Mouse (Mus musculus) heart, adult 2 months (tissue): ENCODE measurements around the gene Hist1h2ae. TPM values are rescaled to one million over a fixed set of nuclear protein-coding genes. Genes with fewer than 3 reads are reported as not detected.
"Not testable (repeated sequence)": the region's sequence is repeated elsewhere in the genome, so short reads cannot be mapped to it uniquely, and the experiment has no call there.

Experiments used
- DNase-seq, 2 experiments: peaks; one replicate each; pipeline ENCODE4 v3.0.0; 2021
- H3K27ac ChIP-seq: fragments of 200-600 bp; 2 replicates; pipeline ENCODE4 v1.8.1; 2022
- H3K27me3 ChIP-seq: fragments of 200-500 bp; 2 replicates; pipeline ENCODE4 v1.6.1; 2012; ENCODE audit warnings: mild to moderate bottlenecking, low read length, inconsistent platforms, mixed read lengths; ENCODE audit not compliant: control insufficient read depth, insufficient read depth
- H3K36me3 ChIP-seq: fragments of 200-500 bp; 2 replicates; pipeline ENCODE4 v1.6.1; 2012; ENCODE audit warnings: low read length, inconsistent platforms; ENCODE audit not compliant: control insufficient read depth, insufficient read depth
- H3K4me1 ChIP-seq: fragments of 200-500 bp; 2 replicates; pipeline ENCODE4 v1.6.1; 2011; ENCODE audit warnings: low read length; ENCODE audit not compliant: control insufficient read depth, insufficient read depth
- H3K4me3 ChIP-seq: fragments of 200-600 bp; 2 replicates; pipeline ENCODE4 v1.8.1; 2022
- H3K79me2 ChIP-seq: fragments of 200-500 bp; replicated peaks from 2 replicates; pipeline ENCODE4 v1.6.1; 2012; ENCODE audit warnings: mild to moderate bottlenecking, inconsistent platforms, low read length, moderate library complexity, mixed read lengths; ENCODE audit not compliant: control insufficient read depth, insufficient read depth
- H3K9ac ChIP-seq: fragments of 200-500 bp; 2 replicates; pipeline ENCODE4 v1.6.1; 2012; ENCODE audit warnings: low read depth, mild to moderate bottlenecking, control low read depth, inconsistent platforms, low read length, mixed read lengths
- CTCF ChIP-seq: fragments of 200-600 bp; IDR thresholded peaks from 2 replicates; pipeline ENCODE4 v1.8.1; 2022; ENCODE audit warnings: antibody characterized with exemption, mild to moderate bottlenecking, moderate library complexity
- EP300 ChIP-seq: fragments of 200-500 bp; IDR thresholded peaks from 2 replicates; pipeline ENCODE4 v1.6.1; 2011; ENCODE audit warnings: low read depth, low read length, control low read depth; ENCODE audit not compliant: insufficient read depth
- POLR2A ChIP-seq: fragments of 200-500 bp; IDR thresholded peaks from 2 replicates; pipeline ENCODE4 v1.6.1; 2011; ENCODE audit warnings: mild to moderate bottlenecking, low read depth, low read length, control low read depth; ENCODE audit not compliant: insufficient read depth
- WGBS: fragments of 180-500 bp; shearing (Covaris S2); methylation state at CpG from one replicate; pipeline ENCODE4 v1.1.7; 2018; 5-methylcytosine and 5-hydroxymethylcytosine counted together
- intact Hi-C: fragments of 180-260 bp; cut with DNase I; formaldehyde crosslinking; loops from one replicate; pipeline ENCODE4 v1.15.1; 2025
- polyA plus RNA-seq: library from polyadenylated mRNA; depleted of rRNA; stranded (reverse); fragments of >200 nt; gene quantifications from 2 replicates; pipeline ENCODE4 v1.2.3, GENCODE M21; 2012
- total RNA-seq, 2 experiments: library from RNA; stranded (reverse); gene quantifications; 2 replicates each; pipeline ENCODE4 v1.2.3; 2021

The Hist1h2ae gene
- total and polyA plus RNA-seq, 3 experiments, result 0.49 to 2.8 (median 1.8) TPM

DNA sequence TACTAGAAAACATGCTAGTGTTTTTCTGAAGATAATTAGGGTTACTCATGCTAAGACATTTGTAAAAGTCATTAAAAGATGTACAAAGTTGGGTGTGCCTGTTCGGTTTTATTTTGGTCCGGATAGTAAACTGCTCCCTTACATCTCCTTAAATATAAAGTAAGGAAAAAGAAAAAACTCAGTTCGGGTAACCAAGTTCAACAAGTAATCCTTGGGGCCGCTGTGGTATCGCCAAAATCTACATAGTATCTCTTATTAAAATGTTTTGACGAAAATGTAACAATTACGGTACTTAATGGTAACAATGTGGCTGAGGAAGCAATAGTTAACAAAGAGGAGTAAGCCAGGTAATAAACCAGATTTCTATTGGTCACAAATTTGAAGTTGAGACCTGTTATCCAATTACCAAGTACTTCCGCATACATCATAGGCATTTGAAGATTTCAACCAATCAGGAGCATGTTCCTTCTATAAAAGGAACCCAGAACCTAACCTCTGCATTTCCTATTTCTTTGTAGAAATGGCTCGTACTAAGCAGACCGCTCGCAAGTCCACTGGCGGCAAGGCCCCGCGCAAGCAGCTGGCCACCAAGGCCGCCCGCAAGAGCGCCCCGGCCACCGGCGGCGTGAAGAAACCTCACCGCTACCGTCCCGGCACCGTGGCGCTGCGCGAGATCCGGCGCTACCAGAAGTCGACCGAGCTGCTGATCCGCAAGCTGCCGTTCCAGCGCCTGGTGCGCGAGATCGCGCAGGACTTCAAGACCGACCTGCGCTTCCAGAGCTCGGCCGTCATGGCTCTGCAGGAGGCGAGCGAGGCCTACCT lies 26.8 kb downstream of the Hist1h2ae start, which contains the start of gene Hist1h3f:
Gene Hist1h3f, plus strand, starts transcription at position 88 of the 822 bp plus-strand sequence.
- peak; percentile 78 to 80 for DNase-seq
- TF ChIP-seq POLR2A, result peak; percentile 95
- TF ChIP-seq CTCF, result no peak
- Histone ChIP-seq H3K79me2 (no peaks in the 10 kb centered on the region), H3K4me3 (peak within 1 kb of the TSS; percentile 81), H3K27me3 (no peaks in the 10 kb centered on the region), H3K4me1 (no peaks in the 10 kb centered on the region; the same call in 1 of the 2 replicates), H3K36me3 (no peaks in the 10 kb centered on the region), H3K27ac (peak within 1 kb of the TSS; percentile 84), H3K9ac (peak within 1 kb of the TSS; percentile 95)
- intact Hi-C loops, result loop anchor here (2.0 kb wide), 1 partner anchor 13 kb away; the partner anchor contains the start of gene Hist1h4h
- WGBS, result under 1% methylated on average over 30 of the region's 45 CpGs

DNA sequence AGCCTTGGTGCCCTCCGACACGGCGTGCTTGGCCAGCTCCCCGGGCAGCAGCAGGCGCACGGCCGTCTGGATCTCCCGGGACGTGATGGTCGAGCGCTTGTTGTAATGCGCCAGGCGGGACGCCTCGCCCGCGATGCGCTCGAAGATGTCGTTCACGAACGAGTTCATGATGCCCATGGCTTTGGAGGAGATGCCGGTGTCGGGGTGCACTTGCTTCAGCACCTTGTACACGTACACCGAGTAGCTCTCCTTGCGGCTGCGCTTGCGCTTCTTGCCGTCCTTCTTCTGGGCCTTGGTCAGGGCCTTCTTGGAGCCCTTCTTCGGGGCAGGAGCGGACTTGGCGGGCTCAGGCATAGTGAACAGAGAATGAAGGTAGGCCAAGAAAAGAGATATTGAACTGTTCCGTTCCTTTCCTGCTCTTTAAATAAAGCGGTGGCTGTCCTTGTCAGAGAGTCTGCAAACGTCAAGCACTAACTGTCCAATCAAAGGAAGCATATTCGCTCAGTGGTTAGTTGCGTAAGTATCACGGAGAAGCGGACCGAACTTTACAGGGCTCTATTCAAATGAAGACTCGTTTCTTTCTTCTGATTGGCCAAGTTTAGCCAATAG lies 27.9 kb downstream of the Hist1h2ae start, which contains the start of gene Hist1h2bh:
Gene Hist1h2bh, minus strand, starts transcription at position 394 of the 609 bp plus-strand sequence.
- H3K36me3 ChIP-seq, H3K4me1 ChIP-seq, H3K79me2 ChIP-seq, intact Hi-C loops, H3K27me3 ChIP-seq: not testable (repeated sequence)
- TF ChIP-seq POLR2A, result peak; percentile 65
- WGBS, result under 1% methylated on average over 42 of the region's 42 CpGs
- H3K9ac ChIP-seq, result peak within 1 kb of the TSS; percentile 54
- DNase-seq, result peak; percentile 69 to 79
- peak within 1 kb of the TSS; percentile 81 for H3K4me3 ChIP-seq
- H3K27ac ChIP-seq, result peak within 1 kb of the TSS; percentile 84

- intact Hi-C loops, H3K4me1 ChIP-seq, H3K79me2 ChIP-seq, H3K27ac ChIP-seq, H3K36me3 ChIP-seq, H3K27me3 ChIP-seq, DNase-seq: not testable (repeated sequence)
- Histone ChIP-seq H3K9ac (peak overlapping the region; percentile 54), H3K4me3 (peak overlapping the region; percentile 81)
- WGBS, result 16% methylated on average over 3 of the region's 3 CpGs
These were observed 28.6 kb downstream of the Hist1h2ae start for GRCm38 (mm10) chr13:23542225-23542980.

GRCm38 (mm10) chr13:23541497-23541896 lies 29.5 kb downstream of the Hist1h2ae start:
- WGBS, result 89% methylated on average over 3 of the region's 3 CpGs
- no peak for TF ChIP-seq CTCF
- TF ChIP-seq POLR2A, result no peak
- TF ChIP-seq EP300, result no peak

DNA sequence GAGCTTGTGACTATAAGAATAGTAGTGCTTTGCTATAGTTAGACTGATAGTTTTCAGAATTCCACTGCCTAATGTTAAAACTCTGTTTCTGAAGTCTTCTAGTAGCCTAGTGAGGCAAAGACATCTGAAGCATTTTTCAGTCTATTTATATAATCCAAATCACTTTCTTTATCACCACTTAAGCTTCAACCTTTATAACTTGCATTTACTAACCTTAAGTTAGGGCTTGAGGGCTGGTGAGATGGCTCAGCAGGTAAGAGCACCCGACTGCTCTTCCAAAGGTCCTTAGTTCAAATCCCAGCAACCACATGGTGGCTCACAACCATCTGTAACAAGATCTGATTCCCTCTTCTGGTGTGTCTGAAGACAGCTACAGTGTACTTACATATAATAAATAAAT lies 31.2 kb downstream of the Hist1h2ae start:
- 76% methylated on average over 1 of the region's 1 CpGs for WGBS
- H3K27me3 ChIP-seq, H3K27ac ChIP-seq, H3K79me2 ChIP-seq, DNase-seq, H3K4me3 ChIP-seq, H3K36me3 ChIP-seq, H3K9ac ChIP-seq, intact Hi-C loops, H3K4me1 ChIP-seq: not testable (repeated sequence)

More at GRCm38 (mm10) chr13:23541497-23541896, 29.5 kb downstream of the Hist1h2ae start:
- no peak overlapping the region for H3K9ac ChIP-seq
- H3K4me3 ChIP-seq, result no peak overlapping the region
- no peaks in the 10 kb centered on the region for H3K79me2 ChIP-seq
- intact Hi-C loops, result no loop called here
- no peaks in the 10 kb centered on the region for H3K27me3 ChIP-seq
- no peak overlapping the region for H3K27ac ChIP-seq
- no peaks in the 10 kb centered on the region for H3K36me3 ChIP-seq
- DNase-seq, result no peak
- H3K4me1 ChIP-seq, result no peaks in the 10 kb centered on the region; the same call in 1 of the 2 replicates

DNA sequence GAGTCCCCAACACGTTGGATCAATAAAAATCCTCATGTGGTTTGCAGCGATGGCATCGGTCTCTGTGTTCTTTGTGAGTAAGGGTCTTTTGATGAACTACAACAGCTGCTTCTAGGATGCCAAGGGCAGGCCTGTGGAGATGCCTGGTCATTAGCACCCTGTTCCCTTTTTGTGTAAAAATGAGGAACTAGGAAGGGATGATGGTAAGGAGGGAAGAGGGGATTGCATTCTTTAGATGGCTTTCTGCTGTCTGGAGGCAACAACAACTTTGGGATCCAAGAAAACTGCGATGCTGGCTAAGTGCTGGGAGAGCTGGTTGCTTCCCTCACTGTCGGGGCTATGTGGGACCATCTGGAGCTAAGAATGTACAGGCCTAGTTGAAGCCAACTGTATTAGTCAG lies 32.8 kb downstream of the Hist1h2ae start:
- no peak for TF ChIP-seq POLR2A
- no peak for TF ChIP-seq EP300
- no peak for TF ChIP-seq CTCF
- H3K27ac ChIP-seq, result no peak overlapping the region
- no peaks in the 10 kb centered on the region for H3K27me3 ChIP-seq
- 85% methylated on average over 5 of the region's 5 CpGs for WGBS
- H3K9ac ChIP-seq, result no peak overlapping the region
- no peaks in the 10 kb centered on the region for H3K79me2 ChIP-seq
- intact Hi-C loops, result no loop called here
- H3K4me1 ChIP-seq, result no peaks in the 10 kb centered on the region; the same call in none of the 2 replicates
- no peak for DNase-seq
- H3K4me3 ChIP-seq, result no peak overlapping the region
- peaks cover 7% of the 10 kb centered on the region for H3K36me3 ChIP-seq
